Comparison of ENCODE assay signal across 8 mouse cellular contexts in the genomic region with DNA sequence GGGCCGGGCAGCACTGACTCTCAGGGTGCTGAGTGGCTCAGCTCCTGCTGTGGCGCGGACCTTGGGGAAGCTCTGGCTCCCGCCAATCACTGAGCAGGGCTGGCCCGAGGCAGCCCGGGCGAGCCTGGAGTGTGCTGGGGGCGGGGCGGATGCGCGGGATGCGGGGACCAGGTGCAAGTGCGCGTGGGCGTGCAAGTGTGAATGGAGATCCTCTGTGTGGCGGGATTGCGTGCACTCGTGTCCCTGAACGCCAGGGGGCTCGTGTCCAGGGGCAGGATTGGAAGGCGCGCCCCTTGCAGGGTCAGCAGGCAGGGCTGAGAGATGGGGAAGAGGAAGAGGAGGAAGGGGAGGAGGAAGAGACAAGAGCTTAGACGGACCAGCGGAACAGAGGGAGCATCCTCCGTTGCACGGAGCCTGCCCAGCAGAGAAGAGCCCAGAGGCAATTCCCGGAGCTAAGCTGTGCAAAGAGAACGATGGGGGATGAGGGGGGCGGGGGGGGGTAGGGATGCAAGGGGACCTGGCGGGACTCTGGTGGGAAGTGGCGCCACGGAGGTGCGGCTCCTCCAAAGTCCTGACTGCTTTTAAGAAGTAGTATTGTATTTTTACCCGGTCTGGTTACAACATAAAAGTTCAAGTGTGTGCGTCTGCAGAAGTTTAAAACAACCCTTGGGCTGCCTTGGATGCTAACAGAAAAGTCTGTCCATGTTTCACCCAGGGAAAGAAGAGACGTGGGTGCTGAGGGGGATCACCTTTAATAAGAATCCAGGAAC. TPM values are rescaled to one million over a fixed set of nuclear protein-coding genes. Genes with fewer than 3 reads are reported as not detected.
A peak's percentile ranks its signal among the peaks of the same experiment; 100 is the strongest.
DNase-seq lines count a peak whose midpoint lies in the region; ATAC-seq and TF ChIP-seq lines count a peak whose summit lies in the region.

No protein-coding gene starts in this region.

- H3K36me3 ChIP-seq in forebrain, embryonic 14.5 days (ENCODE audit: control insufficient read depth, insufficient read depth, low read length) = no peaks in the 10 kb centered on the region
- no peaks in the 10 kb centered on the region for H3K36me3 ChIP-seq in liver, embryonic 14.5 days (replicated peaks; ENCODE audit: control insufficient read depth, insufficient read depth, low read depth)

- H3K4me2 ChIP-seq in forebrain, embryonic 14.5 days (ENCODE audit: low read length) = peak overlapping the region; percentile 86
- peak overlapping the region; percentile 37 for H3K4me2 ChIP-seq in liver, embryonic 14.5 days (ENCODE audit: low read depth)

- H3K27me3 ChIP-seq in forebrain, embryonic 14.5 days (replicated peaks; ENCODE audit: control insufficient read depth, insufficient read depth, low read length) = peaks cover 23% of the 10 kb centered on the region
- peaks cover 34% of the 10 kb centered on the region for H3K27me3 ChIP-seq in liver, embryonic 14.5 days (ENCODE audit: control insufficient read depth, insufficient read depth, low read length)

- peaks cover 6% of the 10 kb centered on the region; the same call in 1 of the 2 replicates for H3K4me1 ChIP-seq in forebrain, embryonic 14.5 days (ENCODE audit: control insufficient read depth, insufficient read depth, low read length)
- 0 out of 4 replicates have a peak, but pooled peaks cover 0 to 2% of the 10 kb centered on the region in 2 experiments for H3K4me1 ChIP-seq in liver, embryonic 14.5 days (replicated peaks; ENCODE audit: control insufficient read depth in 2 of 2, insufficient read depth in 2 of 2, low read length in 1 of 2)

- peak; percentile 10 to 46 for DNase-seq in adrenal gland, adult (ENCODE audit: inconsistent age in 2 of 2, low spot score in 1 of 2)
- DNase-seq in adrenal gland, adult 8-10 months = no peak
- DNase-seq in adrenal gland, postnatal 25 days = peak; percentile 38
- peak; percentile 62 for DNase-seq in forebrain, embryonic 14.5 days (ENCODE audit: low spot score)
- DNase-seq in liver, embryonic 14.5 days (ENCODE audit: low read depth in 3 of 3, low spot score in 3 of 3) = no peak
- peak; percentile 34 for DNase-seq in naive thymus-derived CD4-positive, alpha-beta T cell, adult 2 months (ENCODE audit: low read depth)
- DNase-seq in testis, postnatal 14 days (ENCODE audit: low spot score) = peak; percentile 69

- TF ChIP-seq CTCF in liver, embryonic 14.5 days (IDR thresholded peaks at IDR 0.05; ENCODE audit: low read depth) = no peak

- no peaks in the 10 kb centered on the region for H3K9me3 ChIP-seq in forebrain, embryonic 14.5 days (replicated peaks; ENCODE audit: control insufficient read depth, low read length)
- H3K9me3 ChIP-seq in liver, embryonic 14.5 days (ENCODE audit: control insufficient read depth, low read length) = no peaks in the 10 kb centered on the region

- peak; percentile 91 for ATAC-seq in forebrain, embryonic 14.5 days
- ATAC-seq in inflammation-experienced regulatory T-cells, adult 6 months = peak; percentile 79
- no peak for ATAC-seq in liver, embryonic 14.5 days (ENCODE audit: insufficient read depth)

- peak overlapping the region; percentile 54 for H3K9ac ChIP-seq in forebrain, embryonic 14.5 days (ENCODE audit: low read length)
- H3K9ac ChIP-seq in liver, embryonic 14.5 days (replicated peaks) = no peak overlapping the region

- peak overlapping the region; percentile 42 for H3K4me3 ChIP-seq in forebrain, embryonic 14.5 days (ENCODE audit: low read depth, low read length)
- H3K4me3 ChIP-seq in liver, embryonic 14.5 days (ENCODE audit: insufficient read depth in 1 of 2, low read depth in 2 of 2, low read length in 2 of 2) = no peak overlapping the region

- TF ChIP-seq EP300 in liver, embryonic 14.5 days (IDR thresholded peaks at IDR 0.05; ENCODE audit: low read depth) = no peak

- H3K27ac ChIP-seq in forebrain, embryonic 14.5 days (ENCODE audit: low read depth, low read length) = no peak overlapping the region
- H3K27ac ChIP-seq in liver, embryonic 14.5 days = no peak overlapping the region

- under 1% methylated on average over 36 of the region's 36 CpGs for WGBS in forebrain, embryonic 14.5 days
- 2% methylated on average over 36 of the region's 36 CpGs for WGBS in liver, embryonic 14.5 days (ENCODE audit: insufficient replicate concordance)

RNA-seq across cellular contexts. Expression of gene Erg, which starts 0.7 kb away (rescaled TPM):
- total RNA-seq in adrenal gland, adult 8-10 months (2022) = 10 to 100 TPM; 15.2 to 24.9 (median 21.4) TPM
- 15.8 and 24.3 TPM in 2 replicates for total RNA-seq in adrenal gland, postnatal 25 days (2021)
- 0.75 and 1.0 TPM in 2 replicates for polyA plus RNA-seq in forebrain, embryonic 14.5 days (2014; fragmentation: Nextera tagmentation; extraction: Ambion mirVana)
- polyA plus RNA-seq in inflammation-experienced regulatory T-cells, adult 6 months (2017; shearing (Covaris generic)) = not detected
- polyA plus RNA-seq in liver, embryonic 14.5 days (2012; rRNA removed) = 2.8 TPM in 2 replicates
- 0.47 and 0.61 TPM in 2 replicates for polyA plus RNA-seq in liver, embryonic 14.5 days (2014; fragmentation: Nextera tagmentation; extraction: Ambion mirVana)

Comparison
In these comparisons a context has a peak if more than half of its experiments do, and no peak if none do; other contexts are left out.
1. DNase-seq: peak in adrenal gland, adult (2 of 2), adrenal gland, postnatal 25 days (single experiment), forebrain, embryonic 14.5 days (single experiment), naive thymus-derived CD4-positive, alpha-beta T cell, adult 2 months (single experiment) and testis, postnatal 14 days (single experiment); none in adrenal gland, adult 8-10 months (single experiment) and liver, embryonic 14.5 days (0 of 3).